Mouse (Mus musculus): ENCODE measurements at regions not wholly inside any gene's neighbourhood (a gene's known extent, or its start where the extent isn't known, plus 50 kb on each side); places are given as distances from the start of the nearest gene placed in this dataset.

DNA sequence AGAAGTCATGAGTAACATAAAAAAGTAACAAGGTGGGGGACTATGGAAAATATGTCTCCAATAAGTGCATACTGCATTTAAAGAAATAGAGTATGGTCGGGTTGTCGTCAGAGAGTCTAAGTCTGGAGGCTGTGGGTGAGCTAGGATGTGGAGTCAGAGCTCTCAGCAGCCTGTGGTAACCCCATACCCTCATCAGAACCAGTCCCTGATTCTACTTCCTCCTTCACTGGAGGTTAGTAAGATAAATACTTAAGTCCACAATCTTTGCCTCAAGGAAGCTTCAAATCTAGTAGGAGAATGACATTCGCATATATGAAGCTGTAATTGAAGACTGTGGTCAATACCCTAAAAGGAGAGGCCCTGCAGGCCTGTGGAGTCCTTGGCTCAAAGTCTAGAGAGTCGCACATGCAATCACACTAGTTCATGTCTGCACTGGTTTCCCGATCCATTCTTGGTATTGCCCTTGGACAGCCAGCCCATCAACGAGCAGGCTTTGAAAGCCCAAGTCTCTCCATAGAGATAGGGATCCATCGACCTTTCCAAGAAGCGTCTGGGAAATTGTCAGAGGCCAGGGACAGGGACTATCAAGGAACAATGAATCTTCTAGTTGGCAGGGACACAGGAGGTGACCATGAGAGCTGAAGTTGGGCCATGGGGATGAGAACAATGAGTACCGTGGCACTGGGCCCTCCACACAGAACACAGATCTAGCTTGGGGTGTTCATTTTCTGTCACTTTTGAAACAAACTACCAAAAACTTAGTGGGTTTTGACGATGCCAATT is 200.3 kb downstream of the Zfp36l1 start:
- TF ChIP-seq CTCF (IDR thresholded peaks at IDR 0.05; ENCODE audit: control insufficient read depth, insufficient read depth, insufficient read length): no peak
- no peak for TF ChIP-seq USF1 (IDR thresholded peaks at IDR 0.05; ENCODE audit: low read depth)
- TF ChIP-seq MAX (IDR thresholded peaks at IDR 0.05): no peak
- TF ChIP-seq MYOD1 (IDR thresholded peaks at IDR 0.05; ENCODE audit: control insufficient read depth, insufficient read length, low read depth): no peak
- no peak for TF ChIP-seq MYOG (IDR thresholded peaks at IDR 0.05; ENCODE audit: control insufficient read depth, extremely low read depth, insufficient read length)
- no peak for TF ChIP-seq CEBPB (IDR thresholded peaks at IDR 0.05; ENCODE audit: low read depth)

All from C2C12 (cell line).